Mouse (Mus musculus): ENCODE data around the gene Akap12. TPM values are rescaled to one million over a fixed set of nuclear protein-coding genes. Genes with fewer than 3 reads are reported as not detected.

Gene Akap12
- polyA plus RNA-seq, 1 experiment, result 0.43 TPM

- H3K4me3 ChIP-seq (ENCODE audit: insufficient read depth, low read length), result no peak overlapping the region
- no peak for TF ChIP-seq CTCF (IDR thresholded peaks at IDR 0.05; ENCODE audit: low read depth, low read length)
- no peak for TF ChIP-seq POLR2A (IDR thresholded peaks at IDR 0.05; ENCODE audit: borderline replicate concordance, low read depth, low read length)
- H3K4me1 ChIP-seq (ENCODE audit: control insufficient read depth, insufficient read depth, low read length), result peaks cover 14% of the 10 kb centered on the region
- H3K27ac ChIP-seq (ENCODE audit: insufficient read depth, low read depth, low read length), result no peak overlapping the region
Measured at GRCm38 (mm10) chr10:4374734-4375133, 108.6 kb downstream of the Akap12 start.

GRCm38 (mm10) chr10:4375267-4375666, 109.1 kb downstream of the Akap12 start:
- Histone ChIP-seq H3K27ac (ENCODE audit: insufficient read depth, low read depth, low read length) (no peak overlapping the region), H3K4me3 (ENCODE audit: insufficient read depth, low read length) (no peak overlapping the region), H3K4me1 (ENCODE audit: control insufficient read depth, insufficient read depth, low read length) (peaks cover 14% of the 10 kb centered on the region)
- TF ChIP-seq CTCF (IDR thresholded peaks at IDR 0.05; ENCODE audit: low read depth, low read length) (no peak), POLR2A (IDR thresholded peaks at IDR 0.05; ENCODE audit: borderline replicate concordance, low read depth, low read length) (no peak)

- no peak overlapping the region for H3K4me3 ChIP-seq (ENCODE audit: insufficient read depth, low read length)
- TF ChIP-seq CTCF (IDR thresholded peaks at IDR 0.05; ENCODE audit: low read depth, low read length) (no peak), POLR2A (IDR thresholded peaks at IDR 0.05; ENCODE audit: borderline replicate concordance, low read depth, low read length) (no peak)
- peaks cover 14% of the 10 kb centered on the region for H3K4me1 ChIP-seq (ENCODE audit: control insufficient read depth, insufficient read depth, low read length)
- H3K27ac ChIP-seq (ENCODE audit: insufficient read depth, low read depth, low read length), result no peak overlapping the region
Measured at GRCm38 (mm10) chr10:4376461-4376860, 110.3 kb downstream of the Akap12 start.

- TF ChIP-seq POLR2A (IDR thresholded peaks at IDR 0.05; ENCODE audit: borderline replicate concordance, low read depth, low read length), result no peak
- no peak for TF ChIP-seq CTCF (IDR thresholded peaks at IDR 0.05; ENCODE audit: low read depth, low read length)
- Histone ChIP-seq H3K4me1 (ENCODE audit: control insufficient read depth, insufficient read depth, low read length) (peaks cover 14% of the 10 kb centered on the region), H3K4me3 (ENCODE audit: insufficient read depth, low read length) (no peak overlapping the region), H3K27ac (ENCODE audit: insufficient read depth, low read depth, low read length) (no peak overlapping the region)
Measured at GRCm38 (mm10) chr10:4376931-4377330, 110.8 kb downstream of the Akap12 start.

- Histone ChIP-seq H3K4me3 (ENCODE audit: insufficient read depth, low read length) (no peak overlapping the region), H3K27ac (ENCODE audit: insufficient read depth, low read depth, low read length) (no peak overlapping the region), H3K4me1 (ENCODE audit: control insufficient read depth, insufficient read depth, low read length) (peaks cover 16% of the 10 kb centered on the region)
- TF ChIP-seq POLR2A (IDR thresholded peaks at IDR 0.05; ENCODE audit: borderline replicate concordance, low read depth, low read length) (no peak), CTCF (IDR thresholded peaks at IDR 0.05; ENCODE audit: low read depth, low read length) (no peak)
Measured at GRCm38 (mm10) chr10:4380748-4381147, 114.6 kb downstream of the Akap12 start.

- no peak for TF ChIP-seq POLR2A (IDR thresholded peaks at IDR 0.05; ENCODE audit: borderline replicate concordance, low read depth, low read length)
- TF ChIP-seq CTCF (IDR thresholded peaks at IDR 0.05; ENCODE audit: low read depth, low read length), result no peak
- H3K27ac ChIP-seq (ENCODE audit: insufficient read depth, low read depth, low read length), result no peak overlapping the region
- H3K4me3 ChIP-seq (ENCODE audit: insufficient read depth, low read length), result no peak overlapping the region
- peaks cover 14% of the 10 kb centered on the region for H3K4me1 ChIP-seq (ENCODE audit: control insufficient read depth, insufficient read depth, low read length)
Measured at GRCm38 (mm10) chr10:4384244-4384643, 118.1 kb downstream of the Akap12 start.

GRCm38 (mm10) chr10:4386609-4387591, 120.7 kb downstream of the Akap12 start:
- H3K27ac ChIP-seq (ENCODE audit: insufficient read depth, low read depth, low read length), result peak overlapping the region; percentile 96
- no peak for TF ChIP-seq CTCF (IDR thresholded peaks at IDR 0.05; ENCODE audit: low read depth, low read length)
- no peak for TF ChIP-seq POLR2A (IDR thresholded peaks at IDR 0.05; ENCODE audit: borderline replicate concordance, low read depth, low read length)
- H3K4me3 ChIP-seq (ENCODE audit: insufficient read depth, low read length), result peak overlapping the region; percentile 85
- peaks cover 35% of the 10 kb centered on the region for H3K4me1 ChIP-seq (ENCODE audit: control insufficient read depth, insufficient read depth, low read length)

GRCm38 (mm10) chr10:4387701-4388383, 121.7 kb downstream of the Akap12 start, which contains the start of gene Zbtb2:
Zbtb2 (minus strand) TSS chr10:4388108.
- Histone ChIP-seq H3K4me1 (ENCODE audit: control insufficient read depth, insufficient read depth, low read length) (peaks cover 36% of the 10 kb centered on the region), H3K27ac (ENCODE audit: insufficient read depth, low read depth, low read length) (peak within 1 kb of the TSS; percentile 96), H3K4me3 (ENCODE audit: insufficient read depth, low read length) (peak within 1 kb of the TSS; percentile 66)
- TF ChIP-seq CTCF (IDR thresholded peaks at IDR 0.05; ENCODE audit: low read depth, low read length) (no peak), POLR2A (IDR thresholded peaks at IDR 0.05; ENCODE audit: borderline replicate concordance, low read depth, low read length) (no peak)

GRCm38 (mm10) chr10:4388384-4388745, 122.2 kb downstream of the Akap12 start:
- Histone ChIP-seq H3K4me1 (ENCODE audit: control insufficient read depth, insufficient read depth, low read length) (peaks cover 39% of the 10 kb centered on the region), H3K27ac (ENCODE audit: insufficient read depth, low read depth, low read length) (peak overlapping the region; percentile 43), H3K4me3 (ENCODE audit: insufficient read depth, low read length) (peak overlapping the region; percentile 66)
- no peak for TF ChIP-seq POLR2A (IDR thresholded peaks at IDR 0.05; ENCODE audit: borderline replicate concordance, low read depth, low read length)
- TF ChIP-seq CTCF (IDR thresholded peaks at IDR 0.05; ENCODE audit: low read depth, low read length), result no peak

GRCm38 (mm10) chr10:4389036-4389435, 122.9 kb downstream of the Akap12 start:
- TF ChIP-seq POLR2A (IDR thresholded peaks at IDR 0.05; ENCODE audit: borderline replicate concordance, low read depth, low read length) (no peak), CTCF (IDR thresholded peaks at IDR 0.05; ENCODE audit: low read depth, low read length) (no peak)
- Histone ChIP-seq H3K27ac (ENCODE audit: insufficient read depth, low read depth, low read length) (no peak overlapping the region), H3K4me1 (ENCODE audit: control insufficient read depth, insufficient read depth, low read length) (peaks cover 43% of the 10 kb centered on the region), H3K4me3 (ENCODE audit: insufficient read depth, low read length) (peak overlapping the region; percentile 66)

All from bone marrow macrophage, adult 2 months (primary cell).